Mouse (Mus musculus) liver, postnatal 0 days (tissue): ENCODE results near the gene Ppp1r16b. TPM values are rescaled to one million over a fixed set of nuclear protein-coding genes. Genes with fewer than 3 reads are reported as not detected.

ENCODE experiments used
- ATAC-seq: fragments of 200-750 bp; cut with Nextera tagmentation; 2 replicates; pipeline ENCODE4 v1.8.0; 2017; ENCODE audit warnings: mild to moderate bottlenecking, moderate library complexity
- DNase-seq: peaks from one replicate; pipeline ENCODE4 v3.0.0-alpha.2; 2016
- H3K27ac ChIP-seq: fragments of 300-500 bp; sonication (generic); 2 replicates; pipeline ENCODE4 v1.5.1; 2014; ENCODE audit warnings: antibody characterized with exemption, moderate library complexity, mild to moderate bottlenecking, low read depth
- H3K27me3 ChIP-seq: fragments of 300-500 bp; sonication (generic); 2 replicates; pipeline ENCODE4 v1.6.1; 2014; ENCODE audit warnings: low read length, control low read depth, mixed read lengths; ENCODE audit not compliant: insufficient read depth
- H3K36me3 ChIP-seq: fragments of 300-500 bp; sonication (generic); replicated peaks from 2 replicates; pipeline ENCODE4 v1.6.1; 2014; ENCODE audit warnings: mild to moderate bottlenecking, control low read depth, low read length, moderate library complexity, mixed read lengths; ENCODE audit not compliant: insufficient read depth
- H3K4me1 ChIP-seq: fragments of 300-500 bp; sonication (generic); 2 replicates; pipeline ENCODE4 v1.6.1; 2014; ENCODE audit warnings: antibody characterized with exemption, mild to moderate bottlenecking, control low read depth; ENCODE audit not compliant: insufficient read depth
- H3K4me2 ChIP-seq: fragments of 300-500 bp; sonication (generic); 2 replicates; pipeline ENCODE4 v1.6.1; 2014; ENCODE audit warnings: low read depth, mild to moderate bottlenecking, low read length, moderate library complexity, mixed read lengths
- H3K4me3 ChIP-seq: fragments of 300-500 bp; sonication (generic); 2 replicates; pipeline ENCODE4 v1.5.1; 2014; ENCODE audit warnings: low read depth, low read length
- H3K9ac ChIP-seq: fragments of 300-500 bp; sonication (generic); replicated peaks from 2 replicates; pipeline ENCODE4 v1.6.1; 2014; ENCODE audit warnings: mild to moderate bottlenecking, moderate library complexity
- H3K9me3 ChIP-seq: fragments of 300-500 bp; sonication (generic); 2 replicates; pipeline ENCODE4 v1.6.1; 2016; ENCODE audit warnings: mild to moderate bottlenecking, control low read depth, low read length, mixed read lengths
- CTCF ChIP-seq: sonication (generic); IDR thresholded peaks from 2 replicates; pipeline ENCODE4 v1.5.1; 2016; ENCODE audit warnings: antibody characterized with exemption, low read depth
- EP300 ChIP-seq: IDR thresholded peaks from 2 replicates; pipeline ENCODE4 v1.6.1; 2016; ENCODE audit warnings: antibody characterized with exemption, low read depth, mild to moderate bottlenecking
- WGBS: fragments of 180-500 bp; shearing (Covaris S2); extraction: QIAGEN DNeasy Blood & Tissue Kit; methylation state at CpG from one replicate; pipeline ENCODE4 v1.1.7; 2014; ENCODE audit not compliant: insufficient replicate concordance; 5-methylcytosine and 5-hydroxymethylcytosine counted together
- polyA plus RNA-seq: library from polyadenylated mRNA; unstranded; fragments of >200 nt; fragmentation: Nextera tagmentation; extraction: Ambion mirVana; gene quantifications from 2 replicates; pipeline ENCODE4 v1.2.1, GENCODE M21; 2015

The Ppp1r16b gene
- polyA plus RNA-seq, 1 experiment from 2014 or later: 2.9 TPM

DNA sequence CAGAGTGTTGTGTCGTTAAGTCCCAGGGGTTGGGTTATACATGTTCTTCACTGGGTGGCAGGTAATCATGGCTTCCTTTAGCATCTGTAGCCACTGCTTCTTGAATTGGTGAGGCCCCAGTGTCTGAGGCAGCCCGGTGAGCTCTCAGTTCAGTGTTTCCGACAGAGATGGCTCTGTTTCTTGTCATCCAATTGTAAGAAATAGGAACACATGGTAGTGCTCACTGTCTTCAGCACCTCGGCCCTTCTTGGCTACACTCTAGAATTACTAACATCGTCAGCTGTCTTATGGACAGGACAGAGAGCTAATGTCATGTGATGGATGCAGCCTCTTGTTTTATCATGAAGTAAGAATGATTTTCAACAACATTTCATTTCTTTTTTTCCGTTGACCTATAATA lies 10.0 kb downstream of the Ppp1r16b start:
- Histone ChIP-seq H3K4me3 (no peak overlapping the region), H3K9ac (no peak overlapping the region), H3K27ac (no peak overlapping the region), H3K36me3 (no peaks in the 10 kb centered on the region), H3K9me3 (no peaks in the 10 kb centered on the region), H3K4me1 (0 out of 2 replicates have a peak, but pooled peaks cover 4% of the 10 kb centered on the region), H3K4me2 (no peak overlapping the region), H3K27me3 (peaks cover 3% of the 10 kb centered on the region; the same call in 1 of the 2 replicates)
- no peak for ATAC-seq
- WGBS: 70% methylated on average over 6 of the region's 6 CpGs
- no peak for DNase-seq
- TF ChIP-seq CTCF (no peak), EP300 (no peak)

DNA sequence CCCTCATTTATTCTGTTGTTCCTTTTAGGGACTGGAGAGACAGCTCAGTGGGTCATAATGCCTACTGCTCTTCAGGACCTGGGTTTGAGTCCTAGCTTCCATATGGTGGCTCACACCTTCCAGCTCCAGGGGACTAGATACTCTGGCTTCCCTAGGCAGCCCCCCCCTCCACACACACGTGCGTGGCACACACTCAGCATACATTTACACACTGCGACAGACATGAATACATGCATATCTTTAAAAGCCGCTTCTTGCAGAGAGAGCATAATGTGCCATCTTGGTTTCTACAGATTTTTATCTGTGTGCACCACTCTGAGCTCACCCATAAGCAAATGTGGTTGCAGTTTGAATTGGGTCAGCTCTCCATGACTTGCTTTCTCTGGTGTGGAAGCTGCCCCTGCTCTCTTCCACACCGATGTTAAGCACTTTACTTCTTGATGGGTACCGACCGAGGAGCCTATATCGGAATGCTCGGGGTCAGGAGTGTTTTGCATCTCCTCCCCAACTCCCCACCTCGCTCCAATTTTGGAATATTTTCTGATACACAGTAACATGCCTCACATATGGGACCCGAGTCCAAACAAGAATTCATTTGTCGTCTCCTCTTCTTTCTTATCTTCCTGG lies 10.8 kb downstream of the Ppp1r16b start:
- WGBS: 77% methylated on average over 12 of the region's 12 CpGs
- no peaks in the 10 kb centered on the region for H3K9me3 ChIP-seq
- TF ChIP-seq CTCF (no peak), EP300 (no peak)
- H3K4me1 ChIP-seq: no peaks in the 10 kb centered on the region
- H3K4me2 ChIP-seq: no peak overlapping the region
- no peaks in the 10 kb centered on the region for H3K27me3 ChIP-seq
- ATAC-seq (no peak), DNase-seq (no peak)
- H3K9ac ChIP-seq: no peak overlapping the region
- H3K4me3 ChIP-seq: no peak overlapping the region
- H3K36me3 ChIP-seq: no peaks in the 10 kb centered on the region
- H3K27ac ChIP-seq: no peak overlapping the region

DNA sequence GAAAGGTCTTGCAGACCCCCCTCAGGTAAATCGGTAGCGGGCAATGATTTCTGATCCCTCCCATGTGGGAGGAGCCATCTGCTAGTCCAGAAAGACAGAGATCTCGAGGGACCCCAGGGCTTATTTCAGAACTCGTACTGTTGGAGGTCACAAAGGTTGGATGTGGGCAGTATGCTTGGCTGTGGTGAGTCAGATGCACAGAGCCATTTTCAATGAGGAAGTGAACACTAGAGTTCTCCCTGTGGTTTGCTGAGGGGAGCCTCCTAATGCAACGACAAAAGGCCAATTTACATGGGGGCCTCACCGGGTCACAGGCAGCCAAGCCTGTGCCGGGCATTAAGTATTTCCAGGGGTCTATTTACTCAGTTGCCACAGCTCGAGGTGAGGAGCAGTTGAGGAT lies 12.7 kb downstream of the Ppp1r16b start:
- H3K27me3 ChIP-seq: no peaks in the 10 kb centered on the region
- no peak for TF ChIP-seq EP300
- TF ChIP-seq CTCF: no peak
- H3K27ac ChIP-seq: no peak overlapping the region
- whole genome bisulfite sequencing: 33% methylated on average over 8 of the region's 8 CpGs
- DNase-seq (no peak), ATAC-seq (peak; percentile 43; the same call in 1 of the 2 replicates)
- no peak overlapping the region for H3K4me2 ChIP-seq
- no peaks in the 10 kb centered on the region for H3K9me3 ChIP-seq
- H3K36me3 ChIP-seq: no peaks in the 10 kb centered on the region
- no peak overlapping the region for H3K4me3 ChIP-seq
- H3K4me1 ChIP-seq: no peaks in the 10 kb centered on the region
- H3K9ac ChIP-seq: no peak overlapping the region

DNA sequence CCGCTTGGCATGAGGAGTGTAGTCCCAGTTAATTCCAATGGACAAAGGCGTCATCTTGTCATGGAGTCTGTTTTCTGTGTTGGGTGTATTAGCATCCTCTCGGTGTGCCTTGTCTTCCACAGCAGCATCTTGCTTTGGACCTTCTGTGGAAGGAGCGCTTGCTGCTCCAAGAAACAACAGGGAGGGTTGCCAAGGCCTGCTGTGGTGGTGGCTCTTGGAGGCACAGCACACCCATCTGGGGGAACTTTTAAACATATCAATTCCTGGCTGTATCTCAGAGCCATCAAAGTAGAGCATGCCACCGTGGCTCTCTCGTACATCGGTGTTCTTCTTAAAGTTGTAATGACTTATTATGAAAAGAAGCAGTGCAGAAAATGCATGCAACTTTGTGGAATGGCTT lies 13.9 kb downstream of the Ppp1r16b start:
- ATAC-seq: no peak
- Histone ChIP-seq H3K4me3 (no peak overlapping the region), H3K36me3 (no peaks in the 10 kb centered on the region), H3K27me3 (no peaks in the 10 kb centered on the region), H3K27ac (no peak overlapping the region), H3K9me3 (no peaks in the 10 kb centered on the region), H3K9ac (no peak overlapping the region), H3K4me2 (no peak overlapping the region), H3K4me1 (no peaks in the 10 kb centered on the region)
- no peak for TF ChIP-seq CTCF
- no peak for TF ChIP-seq EP300
- WGBS: 82% methylated on average over 7 of the region's 7 CpGs
- no peak for DNase-seq

DNA sequence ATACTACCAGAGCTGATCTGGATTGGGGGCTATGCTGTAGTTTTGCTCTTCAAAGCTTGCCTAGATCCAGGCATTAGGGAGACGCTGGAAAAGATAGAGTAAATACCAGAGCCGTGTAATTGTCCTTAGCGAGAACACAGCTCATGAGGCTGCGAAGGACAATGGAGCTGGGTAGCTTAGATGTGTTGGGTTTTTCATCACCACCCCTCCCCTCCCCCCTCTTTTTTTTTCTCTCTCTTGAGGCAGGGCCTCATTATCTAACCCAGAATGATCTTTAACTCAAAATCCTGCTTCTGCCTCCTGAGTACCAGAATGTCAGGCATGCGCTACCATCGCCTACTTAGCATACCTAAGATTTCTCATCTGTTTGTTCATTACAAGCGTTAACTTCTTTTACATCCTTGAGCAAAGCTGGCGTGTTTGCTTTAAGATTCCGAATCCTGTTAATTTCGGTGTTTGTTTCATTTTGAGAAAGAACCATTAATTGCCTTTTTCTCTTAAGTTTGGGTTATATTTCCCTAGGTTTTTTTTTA lies 15.2 kb downstream of the Ppp1r16b start:
- 70% methylated on average over 10 of the region's 10 CpGs for WGBS
- Histone ChIP-seq H3K4me3 (no peak overlapping the region), H3K9ac (no peak overlapping the region), H3K36me3 (no peaks in the 10 kb centered on the region), H3K9me3 (no peaks in the 10 kb centered on the region), H3K27ac (no peak overlapping the region), H3K4me2 (no peak overlapping the region), H3K27me3 (no peaks in the 10 kb centered on the region), H3K4me1 (no peaks in the 10 kb centered on the region)
- TF ChIP-seq CTCF: no peak
- no peak for TF ChIP-seq EP300
- DNase-seq (no peak), ATAC-seq (no peak)

DNA sequence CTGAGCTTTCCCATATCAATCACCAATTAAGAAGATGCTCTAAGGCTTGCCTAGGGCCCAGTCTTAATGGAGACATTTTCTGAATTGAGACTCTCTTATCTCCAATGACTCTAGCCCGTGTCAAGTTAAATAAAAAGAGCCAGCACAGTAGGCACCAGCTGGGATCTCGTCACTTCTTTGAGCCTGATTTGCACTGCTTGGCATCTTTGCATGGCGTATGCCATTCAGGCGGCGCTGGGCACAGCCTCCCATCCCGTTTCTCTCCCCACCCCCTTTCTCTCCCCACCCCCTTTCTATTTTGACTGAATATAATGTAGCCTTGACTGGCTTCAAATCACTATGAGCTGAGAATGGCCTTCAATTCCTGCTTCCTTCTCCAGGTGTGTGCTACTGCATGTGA lies 16.5 kb downstream of the Ppp1r16b start:
- no peaks in the 10 kb centered on the region for H3K9me3 ChIP-seq
- H3K4me3 ChIP-seq: no peak overlapping the region
- H3K27me3 ChIP-seq: no peaks in the 10 kb centered on the region
- ATAC-seq (no peak), DNase-seq (no peak)
- TF ChIP-seq EP300 (no peak), CTCF (no peak)
- 72% methylated on average over 6 of the region's 6 CpGs for WGBS
- H3K4me2 ChIP-seq: no peak overlapping the region
- H3K27ac ChIP-seq: no peak overlapping the region
- no peaks in the 10 kb centered on the region for H3K4me1 ChIP-seq
- no peak overlapping the region for H3K9ac ChIP-seq
- H3K36me3 ChIP-seq: no peaks in the 10 kb centered on the region
